Mouse (Mus musculus) spleen, adult 2 months (tissue): Measurements from ENCODE around the gene Ppip5k2. TPM values are rescaled to one million over a fixed set of nuclear protein-coding genes. Genes with fewer than 3 reads are reported as not detected.
A peak's percentile ranks its signal among the peaks of the same experiment; 100 is the strongest.

ENCODE experiments used
- DNase-seq, 2 experiments: peaks; one replicate each; pipeline versions ENCODE4 v3.0.0 to v3.0.0-alpha.2; 2012 to 2021; ENCODE audit warnings: low spot score in 2 of 2, low read depth in 1 of 2
- H3K27ac ChIP-seq: fragments of 200-500 bp; 2 replicates; pipeline ENCODE4 v1.5.1; 2012; ENCODE audit warnings: low read length, inconsistent platforms; ENCODE audit not compliant: insufficient read depth
- H3K27me3 ChIP-seq: fragments of 200-500 bp; 2 replicates; pipeline ENCODE4 v1.6.1; 2012; ENCODE audit warnings: mild to moderate bottlenecking, moderate library complexity, low read length, inconsistent platforms; ENCODE audit not compliant: control insufficient read depth, insufficient read depth
- H3K36me3 ChIP-seq: fragments of 200-500 bp; 2 replicates; pipeline ENCODE4 v1.6.1; 2012; ENCODE audit warnings: mild to moderate bottlenecking, low read length, inconsistent platforms; ENCODE audit not compliant: control insufficient read depth, insufficient read depth
- H3K4me1 ChIP-seq: fragments of 200-500 bp; 2 replicates; pipeline ENCODE4 v1.6.1; 2011; ENCODE audit warnings: inconsistent platforms; ENCODE audit not compliant: control insufficient read depth, insufficient read depth, insufficient read length
- H3K4me3 ChIP-seq: fragments of 200-500 bp; 2 replicates; pipeline ENCODE4 v1.5.1; 2011; ENCODE audit warnings: mild to moderate bottlenecking, inconsistent platforms; ENCODE audit not compliant: insufficient read depth, insufficient read length; ENCODE audit errors: extremely low read depth
- CTCF ChIP-seq: fragments of 200-500 bp; IDR thresholded peaks from 2 replicates; pipeline ENCODE4 v1.5.1; 2011; ENCODE audit warnings: mild to moderate bottlenecking, inconsistent platforms; ENCODE audit not compliant: insufficient read depth, insufficient read length, insufficient replicate concordance; ENCODE audit errors: extremely low read depth
- POLR2A ChIP-seq: fragments of 200-500 bp; IDR thresholded peaks from 2 replicates; pipeline ENCODE4 v1.6.1; 2011; ENCODE audit warnings: low read depth, low read length, inconsistent platforms
- WGBS: fragments of 180-500 bp; shearing (Covaris S2); methylation state at CpG from one replicate; pipeline ENCODE4 v1.1.7; 2018; 5-methylcytosine and 5-hydroxymethylcytosine counted together
- polyA plus RNA-seq: library from polyadenylated mRNA; depleted of rRNA; stranded (reverse); fragments of >200 nt; gene quantifications from 2 replicates; pipeline ENCODE4 v1.2.3, GENCODE M21; 2012; rRNA removed

Ppip5k2 gene
- 3.0 and 3.8 TPM in 2 replicates for polyA plus RNA-seq

- under 1% methylated on average over 66 of the region's 66 CpGs for WGBS
- H3K4me1 ChIP-seq, result no peaks in the 10 kb centered on the region; the same call in 1 of the 2 replicates
- TF ChIP-seq POLR2A, result peak; percentile 33; the same call in 1 of the 2 replicates
- 0 out of 2 replicates have a peak, but pooled peaks have one; percentile 33 for TF ChIP-seq CTCF
These were observed at the start of gene Ppip5k2, which contains the start of gene Gin1 for GRCm38 (mm10) chr1:97769904-97770753. Gene Ppip5k2, minus strand, starts transcription at chr1:97770411. Gene Gin1, plus strand, starts transcription at chr1:97770172.

GRCm38 (mm10) chr1:97809255-97809912 lies 39.2 kb upstream of the Ppip5k2 start:
- H3K4me1 ChIP-seq, result no peaks in the 10 kb centered on the region
- no peak overlapping the region for H3K4me3 ChIP-seq
- no peak overlapping the region for H3K27ac ChIP-seq
- H3K27me3 ChIP-seq, result no peaks in the 10 kb centered on the region
- WGBS, result 29% methylated on average over 2 of the region's 2 CpGs
- no peaks in the 10 kb centered on the region for H3K36me3 ChIP-seq
- TF ChIP-seq CTCF (no peak), POLR2A (no peak)
- DNase-seq, result no peak

More at GRCm38 (mm10) chr1:97769904-97770753, at the start of gene Ppip5k2, which contains the start of gene Gin1:
- peak; percentile 89 to 94 for DNase-seq
- H3K4me3 ChIP-seq, result peak within 1 kb of the TSS; percentile 89
- H3K27me3 ChIP-seq, result no peaks in the 10 kb centered on the region
- H3K36me3 ChIP-seq, result no peaks in the 10 kb centered on the region
- peak within 1 kb of the TSS; percentile 96 for H3K27ac ChIP-seq

GRCm38 (mm10) chr1:97804520-97804919 lies 34.3 kb upstream of the Ppip5k2 start:
- DNase-seq, result no peak
- Histone ChIP-seq H3K4me3 (no peak overlapping the region), H3K36me3 (no peaks in the 10 kb centered on the region), H3K27ac (no peak overlapping the region), H3K27me3 (no peaks in the 10 kb centered on the region), H3K4me1 (no peaks in the 10 kb centered on the region)
- TF ChIP-seq CTCF (no peak), POLR2A (no peak)

- no peak for TF ChIP-seq CTCF
- no peak for TF ChIP-seq POLR2A
- no peaks in the 10 kb centered on the region for H3K27me3 ChIP-seq
- DNase-seq, result no peak
- no peak overlapping the region for H3K4me3 ChIP-seq
- H3K27ac ChIP-seq, result no peak overlapping the region
- H3K36me3 ChIP-seq, result no peaks in the 10 kb centered on the region
- no peaks in the 10 kb centered on the region for H3K4me1 ChIP-seq
- 27% methylated on average over 4 of the region's 4 CpGs for WGBS
These were observed 32.1 kb upstream of the Ppip5k2 start for GRCm38 (mm10) chr1:97802207-97802902.

DNA sequence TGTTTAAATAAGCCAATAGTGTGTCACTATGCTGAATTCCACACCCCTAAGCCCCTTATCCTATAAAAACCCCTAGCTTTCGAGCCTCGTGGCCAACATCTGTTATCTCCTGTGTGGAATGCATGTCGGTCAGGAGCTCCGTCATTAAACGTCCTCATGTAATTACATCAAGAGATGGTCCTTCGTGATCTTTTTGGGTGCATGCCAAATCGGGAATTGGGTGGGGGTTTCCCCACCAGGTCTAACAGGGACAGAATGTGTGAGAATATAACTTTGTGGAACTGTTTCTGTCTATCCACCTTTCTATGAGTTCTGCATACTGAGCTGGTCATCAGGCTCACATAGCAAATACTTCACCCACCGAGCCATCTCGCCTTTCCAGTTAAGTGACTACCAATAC lies 25.7 kb upstream of the Ppip5k2 start:
- no peak for DNase-seq
- no peak overlapping the region for H3K27ac ChIP-seq
- H3K4me3 ChIP-seq, result no peak overlapping the region
- TF ChIP-seq CTCF, result no peak
- TF ChIP-seq POLR2A, result no peak
- 92% methylated on average over 9 of the region's 9 CpGs for WGBS
- H3K27me3 ChIP-seq, result no peaks in the 10 kb centered on the region
- no peaks in the 10 kb centered on the region for H3K4me1 ChIP-seq
- H3K36me3 ChIP-seq, result no peaks in the 10 kb centered on the region

- no peak overlapping the region for H3K4me3 ChIP-seq
- whole genome bisulfite sequencing, result 97% methylated on average over 3 of the region's 3 CpGs
- no peak for DNase-seq
- TF ChIP-seq POLR2A (no peak), CTCF (no peak)
- H3K27me3 ChIP-seq, result no peaks in the 10 kb centered on the region
- no peak overlapping the region for H3K27ac ChIP-seq
- H3K4me1 ChIP-seq, result no peaks in the 10 kb centered on the region
- H3K36me3 ChIP-seq, result no peaks in the 10 kb centered on the region
These were observed 23.9 kb upstream of the Ppip5k2 start for GRCm38 (mm10) chr1:97794110-97794509.
